Mouse (Mus musculus) myocyte (in vitro differentiated cells): Measurements from ENCODE around the gene Vav2. TPM values are rescaled to one million over a fixed set of nuclear protein-coding genes. Genes with fewer than 3 reads are reported as not detected.

Source experiments
- H3K27me3 ChIP-seq: one replicate; pipeline ENCODE4 v1.6.1; 2011; ENCODE audit not compliant: control insufficient read depth, insufficient read depth, insufficient read length
- H3K36me3 ChIP-seq: one replicate; pipeline ENCODE4 v1.6.1; 2011; ENCODE audit not compliant: control insufficient read depth, insufficient read depth
- H3K4me2 ChIP-seq: one replicate; pipeline ENCODE4 v1.6.1; 2011; ENCODE audit warnings: low read depth, control low read depth
- H3K4me3 ChIP-seq: one replicate; pipeline ENCODE4 v1.5.1; 2011; ENCODE audit warnings: mild to moderate bottlenecking, control low read depth, moderate library complexity
- H3K79me2 ChIP-seq: one replicate; pipeline ENCODE4 v1.6.1; 2011; ENCODE audit not compliant: control insufficient read depth, insufficient read depth
- H3ac ChIP-seq: one replicate; pipeline ENCODE4 v1.6.1; 2011; ENCODE audit not compliant: control insufficient read depth, insufficient read length
- CEBPB ChIP-seq: IDR thresholded peaks from 2 replicates; pipeline ENCODE4 v1.6.1; 2011; ENCODE audit warnings: mild to moderate bottlenecking, moderate library complexity; ENCODE audit not compliant: poor library complexity, insufficient read depth, severe bottlenecking
- E2F4 ChIP-seq: IDR thresholded peaks from one replicate; pipeline ENCODE4 v1.6.1; 2011; ENCODE audit warnings: mild to moderate bottlenecking, control low read depth, moderate library complexity; ENCODE audit not compliant: insufficient read depth
- MAX ChIP-seq: IDR thresholded peaks from one replicate; pipeline ENCODE4 v1.6.1; 2011; ENCODE audit warnings: low read depth, mild to moderate bottlenecking, control low read depth
- MYOD1 ChIP-seq, 3 experiments: IDR thresholded peaks; one replicate each; pipeline ENCODE4 v1.6.1; 2011; ENCODE audit warnings: control low read depth in 2 of 3, low read depth in 2 of 3, mild to moderate bottlenecking in 2 of 3, moderate library complexity in 1 of 3; ENCODE audit not compliant: insufficient read length in 2 of 3, control insufficient read depth in 1 of 3
- MYOG ChIP-seq, 3 experiments: IDR thresholded peaks; one replicate each; pipeline ENCODE4 v1.6.1; 2011; ENCODE audit warnings: control low read depth in 2 of 3, low read depth in 2 of 3, mild to moderate bottlenecking in 2 of 3; ENCODE audit not compliant: insufficient read length in 2 of 3, control insufficient read depth in 1 of 3, insufficient read depth in 1 of 3
- POLR2A ChIP-seq: IDR thresholded peaks from one replicate; pipeline ENCODE4 v1.6.1; 2011; ENCODE audit warnings: low read depth, mild to moderate bottlenecking, control low read depth, moderate library complexity; ENCODE audit not compliant: insufficient read length
- POLR2AphosphoS2 ChIP-seq: IDR thresholded peaks from one replicate; pipeline ENCODE4 v1.6.1; 2011; ENCODE audit warnings: low read depth, control low read depth; ENCODE audit not compliant: insufficient read length
- REST ChIP-seq: IDR thresholded peaks from one replicate; pipeline ENCODE4 v1.6.1; 2011; ENCODE audit warnings: mild to moderate bottlenecking, control low read depth, moderate library complexity; ENCODE audit not compliant: insufficient read depth, insufficient read length
- SRF ChIP-seq: IDR thresholded peaks from one replicate; pipeline ENCODE4 v1.6.1; 2011; ENCODE audit warnings: low read depth; ENCODE audit not compliant: control insufficient read depth, insufficient read length
- TCF12 ChIP-seq: IDR thresholded peaks from one replicate; pipeline ENCODE4 v1.6.1; 2011; ENCODE audit warnings: mild to moderate bottlenecking, control low read depth; ENCODE audit not compliant: poor library complexity, insufficient read depth, severe bottlenecking
- TCF3 ChIP-seq: IDR thresholded peaks from one replicate; pipeline ENCODE4 v1.6.1; 2011; ENCODE audit warnings: low read depth, control low read depth; ENCODE audit not compliant: insufficient read length
- USF1 ChIP-seq: IDR thresholded peaks from one replicate; pipeline ENCODE4 v1.6.1; 2011; ENCODE audit warnings: low read depth, mild to moderate bottlenecking, control low read depth, moderate library complexity
- polyA plus RNA-seq: library from polyadenylated mRNA; unstranded; fragments of >200 nt; fragmentation: generic; extraction: Trizol; gene quantifications from one replicate; pipeline ENCODE4 v1.2.1, GENCODE M21; 2012; ENCODE audit warnings: missing spikeins

The Vav2 gene
- polyA plus RNA-seq, 1 experiment = 14.1 TPM

DNA sequence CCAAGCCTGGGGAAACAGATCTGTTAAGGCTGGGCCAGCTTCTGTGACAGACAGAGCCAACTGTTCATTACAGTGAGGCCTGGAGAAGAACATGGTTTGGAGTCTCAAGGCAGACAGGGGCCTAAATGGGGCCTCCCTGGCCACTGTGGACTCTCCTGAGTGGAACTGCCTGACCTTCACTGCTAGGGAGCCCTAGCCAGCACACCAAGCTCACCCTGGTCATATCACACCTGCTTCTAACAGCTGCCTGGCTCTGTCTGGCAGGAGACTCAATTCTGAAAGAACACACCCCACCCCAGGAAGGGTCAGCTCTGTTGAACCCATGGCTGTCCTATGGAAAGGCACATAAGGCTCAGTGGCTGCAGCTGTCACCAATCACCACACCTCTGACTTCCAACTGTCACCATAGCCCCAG, 44.3 kb upstream of the Vav2 start:
- Histone ChIP-seq H3K79me2 (peaks cover 86% of the 10 kb centered on the region), H3K36me3 (peaks cover 5% of the 10 kb centered on the region), H3K27me3 (no peaks in the 10 kb centered on the region), H3K4me2 (peak overlapping the region; percentile 43), H3K4me3 (no peak overlapping the region), H3ac (no peak overlapping the region)
- TF ChIP-seq POLR2AphosphoS2 = no peak
- no peak for TF ChIP-seq CEBPB
- peak; percentile 75 to 95 (median 81) for TF ChIP-seq MYOG (IDR thresholded peaks at IDR 0.05; ENCODE audit: control insufficient read depth in 1 of 3, insufficient read depth in 1 of 3, insufficient read length in 2 of 3, low read depth in 2 of 3)
- TF ChIP-seq POLR2A = no peak
- peak; percentile 67 to 86 (median 84) for TF ChIP-seq MYOD1 (IDR thresholded peaks at IDR 0.05; ENCODE audit: control insufficient read depth in 1 of 3, insufficient read length in 2 of 3, low read depth in 2 of 3)
- TF ChIP-seq REST = no peak
- peak; percentile 35 for TF ChIP-seq TCF3
- peak; percentile 80 for TF ChIP-seq TCF12

- Histone ChIP-seq H3K27me3 (no peaks in the 10 kb centered on the region), H3ac (no peak overlapping the region), H3K4me2 (peak overlapping the region; percentile 43), H3K4me3 (no peak overlapping the region), H3K79me2 (peaks cover 92% of the 10 kb centered on the region), H3K36me3 (peaks cover 8% of the 10 kb centered on the region)
- TF ChIP-seq REST = no peak
- TF ChIP-seq USF1 = no peak
- no peak for TF ChIP-seq MYOG (IDR thresholded peaks at IDR 0.05; ENCODE audit: control insufficient read depth in 1 of 3, insufficient read depth in 1 of 3, insufficient read length in 2 of 3, low read depth in 2 of 3)
- no peak for TF ChIP-seq CEBPB
- TF ChIP-seq TCF12 = no peak
- no peak for TF ChIP-seq MAX
- no peak for TF ChIP-seq POLR2A
- no peak for TF ChIP-seq MYOD1 (IDR thresholded peaks at IDR 0.05; ENCODE audit: control insufficient read depth in 1 of 3, insufficient read length in 2 of 3, low read depth in 2 of 3)
- no peak for TF ChIP-seq SRF
- TF ChIP-seq E2F4 = no peak
- no peak for TF ChIP-seq POLR2AphosphoS2
Measured at GRCm38 (mm10) chr2:27470535-27470934, 43.7 kb upstream of the Vav2 start.

- Histone ChIP-seq H3ac (no peak overlapping the region), H3K27me3 (no peaks in the 10 kb centered on the region), H3K4me2 (peak overlapping the region; percentile 31), H3K36me3 (peaks cover 10% of the 10 kb centered on the region), H3K4me3 (no peak overlapping the region), H3K79me2 (peaks cover 96% of the 10 kb centered on the region)
- no peak for TF ChIP-seq CEBPB
- no peak for TF ChIP-seq POLR2A
Measured at GRCm38 (mm10) chr2:27469991-27470355, 43.1 kb upstream of the Vav2 start.

DNA sequence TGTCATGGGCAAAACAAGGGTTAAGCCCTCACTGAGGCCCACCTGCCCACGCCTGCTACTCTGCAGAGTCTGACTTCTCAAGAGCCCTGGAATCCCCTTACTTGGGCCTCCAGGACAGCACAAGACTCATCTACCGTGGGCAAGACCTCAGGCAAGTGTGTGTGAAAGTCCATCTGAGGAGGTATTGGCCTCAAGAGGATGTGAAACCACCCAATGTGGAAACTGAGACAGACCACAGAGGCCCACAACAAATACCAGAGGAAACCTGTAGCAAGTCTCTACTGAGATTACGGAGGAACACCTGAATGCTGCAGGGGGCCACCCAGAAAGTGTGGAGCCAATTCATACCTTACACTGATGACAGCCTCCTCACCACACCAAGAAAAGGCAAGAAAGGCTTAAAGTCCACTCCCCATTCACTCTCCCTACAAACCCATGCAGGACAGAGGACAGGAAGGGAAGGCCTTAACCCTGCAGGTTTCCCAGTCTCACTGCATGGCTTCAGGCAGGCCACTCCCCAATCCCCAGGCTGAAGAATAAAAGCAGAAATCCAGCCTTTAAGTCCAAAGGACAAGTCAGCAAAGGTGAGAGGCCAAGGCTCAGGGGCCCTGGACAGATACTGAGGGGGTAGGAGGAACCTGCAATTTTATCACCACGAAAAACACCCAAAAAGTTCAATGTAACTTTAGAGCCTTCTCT, 42.6 kb upstream of the Vav2 start:
- Histone ChIP-seq H3K36me3 (peaks cover 10% of the 10 kb centered on the region), H3K4me3 (no peak overlapping the region), H3K27me3 (no peaks in the 10 kb centered on the region), H3K79me2 (peaks cover 96% of the 10 kb centered on the region), H3ac (no peak overlapping the region), H3K4me2 (no peak overlapping the region)
- TF ChIP-seq MYOG (IDR thresholded peaks at IDR 0.05; ENCODE audit: control insufficient read depth in 1 of 3, insufficient read depth in 1 of 3, insufficient read length in 2 of 3, low read depth in 2 of 3) (no peak), MYOD1 (IDR thresholded peaks at IDR 0.05; ENCODE audit: control insufficient read depth in 1 of 3, insufficient read length in 2 of 3, low read depth in 2 of 3) (no peak), REST (no peak), E2F4 (no peak), TCF12 (no peak), POLR2AphosphoS2 (no peak)

DNA sequence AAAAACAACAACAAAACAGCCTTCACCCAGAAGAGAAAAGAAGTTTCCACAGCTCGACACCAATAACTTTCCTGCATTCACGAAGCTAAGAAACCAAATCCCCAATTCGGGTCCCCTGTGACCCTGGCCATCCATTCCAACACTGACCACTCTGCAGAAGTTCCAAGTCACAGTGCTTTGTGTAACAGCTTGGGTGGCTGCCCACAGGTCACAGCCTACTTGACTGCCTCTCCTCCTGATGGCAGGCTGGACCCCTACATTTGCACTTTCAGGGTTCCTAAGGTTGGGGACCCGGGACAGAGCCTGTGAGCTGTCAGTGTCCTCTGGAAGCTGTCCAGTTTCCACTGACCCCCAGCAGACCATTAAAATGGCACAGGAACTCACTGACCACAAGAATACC, 36.1 kb upstream of the Vav2 start:
- no peak overlapping the region for H3ac ChIP-seq
- no peaks in the 10 kb centered on the region for H3K27me3 ChIP-seq
- no peak for TF ChIP-seq SRF
- no peak overlapping the region for H3K4me3 ChIP-seq
- H3K4me2 ChIP-seq = no peak overlapping the region
- H3K36me3 ChIP-seq = peaks cover 17% of the 10 kb centered on the region
- H3K79me2 ChIP-seq = peaks cover 37% of the 10 kb centered on the region
